Mouse (Mus musculus): Measurements from ENCODE around the gene Ezr. TPM values are rescaled to one million over a fixed set of nuclear protein-coding genes. Genes with fewer than 3 reads are reported as not detected.
"Not testable (repeated sequence)": the region's sequence is repeated elsewhere in the genome, so short reads cannot be mapped to it uniquely, and the experiment has no call there.

Gene Ezr
- polyA plus RNA-seq, 1 experiment from 2014 or later, result 182 TPM

DNA sequence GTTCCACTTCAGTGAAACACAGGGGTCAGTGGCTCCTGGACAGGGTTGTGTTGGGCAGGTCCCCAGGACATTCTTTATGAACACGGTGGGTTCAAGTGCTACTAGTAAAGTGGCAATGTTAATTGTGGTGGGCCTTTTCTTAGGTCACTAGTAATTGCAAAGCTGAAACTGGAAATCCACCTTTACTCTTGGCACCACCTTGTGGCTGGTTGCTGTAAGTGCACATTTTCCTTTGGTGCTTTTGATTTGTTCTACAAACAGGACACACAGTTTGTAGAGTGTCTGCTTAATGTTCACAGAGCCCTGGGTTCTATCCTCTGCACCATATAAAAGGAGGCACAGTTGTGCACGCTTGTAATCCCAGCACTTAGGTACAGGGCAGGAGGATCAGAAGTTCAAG lies 91.0 kb downstream of the Ezr start:
- not testable (repeated sequence) for H3K4me1 ChIP-seq; ATAC-seq (replicated peaks; ENCODE audit: low FRiP score); H3K27ac ChIP-seq; H3K4me3 ChIP-seq (replicated peaks); H3K27me3 ChIP-seq; H3K36me3 ChIP-seq; H3K9ac ChIP-seq; H3K4me2 ChIP-seq; H3K9me3 ChIP-seq (replicated peaks)
- WGBS, result 5% methylated on average over 2 of the region's 2 CpGs

DNA sequence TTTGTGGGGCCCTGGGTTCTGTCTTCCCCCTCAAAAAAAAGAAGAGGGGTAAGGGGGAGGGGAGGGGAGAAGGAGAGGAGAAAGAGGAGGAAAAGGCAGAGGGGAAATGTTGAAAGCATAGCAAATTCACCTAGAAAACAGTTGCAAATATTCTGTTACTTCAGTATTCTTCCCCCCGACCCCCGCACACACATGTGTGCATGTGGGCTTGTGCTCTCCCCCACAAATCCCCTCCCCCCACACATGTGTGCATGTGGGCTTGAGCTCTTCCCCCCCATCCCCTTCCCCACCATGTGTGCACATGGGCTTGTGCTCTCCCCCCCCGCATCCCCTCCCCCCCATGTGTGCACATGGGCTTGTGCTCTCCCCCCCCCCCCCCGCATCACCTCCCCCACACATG lies 93.2 kb downstream of the Ezr start:
- not testable (repeated sequence) for H3K9ac ChIP-seq; H3K36me3 ChIP-seq; H3K4me3 ChIP-seq (replicated peaks); H3K27me3 ChIP-seq; H3K4me1 ChIP-seq; H3K4me2 ChIP-seq; H3K27ac ChIP-seq; ATAC-seq (replicated peaks; ENCODE audit: low FRiP score); H3K9me3 ChIP-seq (replicated peaks)
- 94% methylated on average over 2 of the region's 4 CpGs for WGBS

Other genes with a start within 250 kb of the Ezr start
- gene Dynlt1c, start 181.1 kb downstream of the Ezr start, polyA plus RNA-seq (2015; fragmentation: Nextera tagmentation; extraction: Ambion mirVana), result 41.7 and 46.3 TPM in 2 replicates
- gene Dynlt1f, start 126.9 kb downstream of the Ezr start, polyA plus RNA-seq (2015; fragmentation: Nextera tagmentation; extraction: Ambion mirVana), result 234 and 259 TPM in 2 replicates
- gene Sytl3, start 123.7 kb downstream of the Ezr start, polyA plus RNA-seq (2015; fragmentation: Nextera tagmentation; extraction: Ambion mirVana), result 1.1 and 1.2 TPM in 2 replicates
- gene Rsph3b, start 165.9 kb upstream of the Ezr start, polyA plus RNA-seq (2015; fragmentation: Nextera tagmentation; extraction: Ambion mirVana), result 45.5 and 47.8 TPM in 2 replicates
- gene Tagap1, start 178.4 kb upstream of the Ezr start, polyA plus RNA-seq (2015; fragmentation: Nextera tagmentation; extraction: Ambion mirVana), result 53.5 and 56.3 TPM in 2 replicates
- 287 and 291 TPM in 2 replicates for gene Rnaset2b, start 187.8 kb upstream of the Ezr start, polyA plus RNA-seq (2015; fragmentation: Nextera tagmentation; extraction: Ambion mirVana)
- gene Gm49721, start 196.1 kb upstream of the Ezr start, polyA plus RNA-seq (2015; fragmentation: Nextera tagmentation; extraction: Ambion mirVana), result 0.14 and 0.68 TPM in 2 replicates
- gene Gm1604a, start 242.8 kb upstream of the Ezr start, polyA plus RNA-seq (2015; fragmentation: Nextera tagmentation; extraction: Ambion mirVana), result 0.32 TPM in 1 of 2 replicates, not detected in the other

Data from kidney, embryonic 15.5 days (tissue).